Comparison of ENCODE assay signal across 8 mouse cellular contexts in genomic region chr7:120634711-120635361, GRCm38 (mm10). TPM values are rescaled to one million over a fixed set of nuclear protein-coding genes. Genes with fewer than 3 reads are reported as not detected.
DNase-seq lines count a peak whose midpoint lies in the region; ATAC-seq lines count a peak whose summit lies in the region.

Gene Uqcrc2 (plus strand): TSS chr7:120635176.

- WGBS in hindbrain, embryonic 11.5 days, result under 1% methylated on average over 45 of the region's 45 CpGs

- no peaks in the 10 kb centered on the region for H3K27me3 ChIP-seq in hindbrain, embryonic 11.5 days (ENCODE audit: control insufficient read depth, insufficient read depth, low read length)

- peak within 1 kb of the TSS; percentile 88 for H3K27ac ChIP-seq in hindbrain, embryonic 11.5 days (ENCODE audit: low read depth, low read length)

- peak; percentile 99 for ATAC-seq in hindbrain, embryonic 11.5 days (ENCODE audit: low FRiP score)

- peak within 1 kb of the TSS; percentile 97 for H3K9ac ChIP-seq in hindbrain, embryonic 11.5 days (ENCODE audit: low read depth, low read length)

- H3K4me3 ChIP-seq in hindbrain, embryonic 11.5 days (ENCODE audit: low read depth, low read length), result peak within 1 kb of the TSS; percentile 91

- H3K4me2 ChIP-seq in hindbrain, embryonic 11.5 days (replicated peaks; ENCODE audit: low read depth, low read length), result peak within 1 kb of the TSS; percentile 76

- peak; percentile 93 for DNase-seq in MN1 (ENCODE audit: low spot score)
- DNase-seq in cerebellum, adult 9-10 months, result peak; percentile 83
- DNase-seq in frontal cortex, adult 2 months (ENCODE audit: extremely low spot score in 1 of 2, low spot score in 1 of 2), result peak; percentile 65 to 87
- DNase-seq in hindbrain, embryonic 11.5 days (ENCODE audit: low spot score), result peak; percentile 91
- peak; percentile 85 to 88 for DNase-seq in layer of hippocampus, postnatal 10 days (ENCODE audit: low spot score in 2 of 2)
- DNase-seq in lung, postnatal 10 days, result peak; percentile 91
- DNase-seq in ovary, postnatal 36 days (ENCODE audit: low spot score), result peak; percentile 86
- DNase-seq in thymus, postnatal 25 days, result peak; percentile 86

- no peaks in the 10 kb centered on the region for H3K36me3 ChIP-seq in hindbrain, embryonic 11.5 days (ENCODE audit: control insufficient read depth, insufficient read depth, low read length)

- no peaks in the 10 kb centered on the region; the same call in 1 of the 2 replicates for H3K4me1 ChIP-seq in hindbrain, embryonic 11.5 days (replicated peaks; ENCODE audit: control insufficient read depth, insufficient read depth, low read length)

- H3K9me3 ChIP-seq in hindbrain, embryonic 11.5 days (ENCODE audit: control insufficient read depth, low read length), result no peaks in the 10 kb centered on the region

RNA-seq across cellular contexts. Expression of gene Uqcrc2, which starts in this region (rescaled TPM):
- polyA plus RNA-seq in frontal cortex, adult 2 months (2012; rRNA removed), result 187 and 236 TPM in 2 replicates
- polyA plus RNA-seq in hindbrain, embryonic 11.5 days (2014; fragmentation: Nextera tagmentation; extraction: Ambion mirVana), result 200 and 206 TPM in 2 replicates
- 100 to 1,000 TPM; 218 to 263 TPM for total RNA-seq in layer of hippocampus, postnatal 10 days (2021)

Comparison
In these comparisons a context has a peak if more than half of its experiments do, and no peak if none do; other contexts are left out.
1. Peak in every context shown above with its lines: DNase-seq, ATAC-seq, H3K4me3 ChIP-seq and H3K27ac ChIP-seq.